15 mouse cellular contexts compared by ENCODE assay signal in genomic region chr2:29437111-29437510, GRCm38 (mm10).
"Had no signal": no experiment of that assay in that cellular context is flagged by ENCODE, and none has a peak within 500 bp of the region (broad histone marks: within the 10 kb centered on the region; RNA-seq: fewer than 3 reads in every experiment).

No protein-coding gene starts in this region.

- H3K4me2 ChIP-seq: limb, embryonic 13.5 days; midbrain, embryonic 11.5 days had no signal

- H3K9ac ChIP-seq: limb, embryonic 13.5 days; liver, embryonic 14.5 days; liver, postnatal 0 days had no signal

- H3K27me3 ChIP-seq: limb, embryonic 13.5 days had no signal

- H3K36me3 ChIP-seq: limb, embryonic 10.5 days; limb, embryonic 13.5 days had no signal

- H3K27ac ChIP-seq: layer of hippocampus, adult 2 months; limb, embryonic 10.5 days; limb, embryonic 13.5 days; liver, embryonic 14.5 days; stomach, postnatal 0 days had no signal

- H3K9me3 ChIP-seq: limb, embryonic 10.5 days; limb, embryonic 13.5 days had no signal

- H3K4me3 ChIP-seq: layer of hippocampus, adult 2 months; limb, embryonic 10.5 days; limb, embryonic 13.5 days had no signal

- DNase-seq: kidney, adult 8-10 months; liver; liver, postnatal 0 days; midbrain, embryonic 14.5 days; right cerebral cortex, postnatal 4 days; thymus, adult 2 months; thymus, postnatal 14 days; thymus, postnatal 4 days had no signal

- ATAC-seq: intestine, postnatal 0 days; liver, postnatal 0 days had no signal
